Mouse (Mus musculus): ENCODE results near the gene Cyp1b1.

Cyp1b1 gene

GRCm38 (mm10) chr17:79713643-79714367 lies 1.1 kb downstream of the Cyp1b1 start:
- no peak for DNase-seq (ENCODE audit: low spot score)

GRCm38 (mm10) chr17:79713276-79713642 lies 1.6 kb downstream of the Cyp1b1 start:
- DNase-seq (ENCODE audit: low spot score): no peak

- no peak for DNase-seq (ENCODE audit: low spot score)
Observed at GRCm38 (mm10) chr17:79712536-79712935, 2.3 kb downstream of the Cyp1b1 start.

GRCm38 (mm10) chr17:79711944-79712343 lies 2.9 kb downstream of the Cyp1b1 start:
- no peak for DNase-seq (ENCODE audit: low spot score)

- DNase-seq (ENCODE audit: low spot score): no peak
Observed at GRCm38 (mm10) chr17:79710246-79710842, 4.5 kb downstream of the Cyp1b1 start.

GRCm38 (mm10) chr17:79709718-79710117 lies 5.1 kb downstream of the Cyp1b1 start:
- no peak for DNase-seq (ENCODE audit: low spot score)

GRCm38 (mm10) chr17:79708168-79708567 lies 6.7 kb downstream of the Cyp1b1 start:
- no peak for DNase-seq (ENCODE audit: low spot score)

GRCm38 (mm10) chr17:79705671-79706455 lies 9.0 kb downstream of the Cyp1b1 start:
- DNase-seq (ENCODE audit: low spot score): no peak

GRCm38 (mm10) chr17:79700871-79701270 lies 14.0 kb downstream of the Cyp1b1 start:
- no peak for DNase-seq (ENCODE audit: low spot score)

- DNase-seq (ENCODE audit: low spot score): no peak
Observed at GRCm38 (mm10) chr17:79699197-79699596, 15.7 kb downstream of the Cyp1b1 start.

GRCm38 (mm10) chr17:79695541-79695940 lies 19.3 kb downstream of the Cyp1b1 start:
- no peak for DNase-seq (ENCODE audit: low spot score)

- DNase-seq (ENCODE audit: low spot score): no peak
Observed at GRCm38 (mm10) chr17:79695106-79695505, 19.8 kb downstream of the Cyp1b1 start.

GRCm38 (mm10) chr17:79670837-79671236 lies 44.0 kb downstream of the Cyp1b1 start:
- DNase-seq (ENCODE audit: low spot score): no peak

- no peak for DNase-seq (ENCODE audit: low spot score)
Observed at GRCm38 (mm10) chr17:79664106-79664417, 50.8 kb downstream of the Cyp1b1 start.

GRCm38 (mm10) chr17:79663393-79664105 lies 51.3 kb downstream of the Cyp1b1 start:
- DNase-seq (ENCODE audit: low spot score): no peak

- DNase-seq (ENCODE audit: low spot score): no peak
Observed at GRCm38 (mm10) chr17:79661848-79662247, 53.0 kb downstream of the Cyp1b1 start.

- peak; percentile 33 for DNase-seq (ENCODE audit: low spot score)
Observed at GRCm38 (mm10) chr17:79661387-79661786, 53.5 kb downstream of the Cyp1b1 start.

GRCm38 (mm10) chr17:79658863-79659262 lies 56.0 kb downstream of the Cyp1b1 start:
- DNase-seq (ENCODE audit: low spot score): no peak

GRCm38 (mm10) chr17:79658452-79658851 lies 56.4 kb downstream of the Cyp1b1 start:
- DNase-seq (ENCODE audit: low spot score): no peak

- DNase-seq (ENCODE audit: low spot score): no peak
Observed at GRCm38 (mm10) chr17:79657785-79658184, 57.1 kb downstream of the Cyp1b1 start.

- no peak for DNase-seq (ENCODE audit: low spot score)
Observed at GRCm38 (mm10) chr17:79654187-79654586, 60.7 kb downstream of the Cyp1b1 start.

GRCm38 (mm10) chr17:79653171-79653570 lies 61.7 kb downstream of the Cyp1b1 start:
- DNase-seq (ENCODE audit: low spot score): no peak
